Mouse (Mus musculus) C2C12 (cell line): ENCODE results near the gene Gch1. TPM values are rescaled to one million over a fixed set of nuclear protein-coding genes. Genes with fewer than 3 reads are reported as not detected.

Experiments used
- H3K27me3 ChIP-seq: one replicate; pipeline ENCODE4 v1.6.1; 2011; ENCODE audit not compliant: control insufficient read depth, insufficient read depth, insufficient read length
- H3K36me3 ChIP-seq: one replicate; pipeline ENCODE4 v1.6.1; 2011; ENCODE audit not compliant: control insufficient read depth, insufficient read depth
- H3K4me3 ChIP-seq: one replicate; pipeline ENCODE4 v1.5.1; 2011; ENCODE audit warnings: mild to moderate bottlenecking, control low read depth; ENCODE audit not compliant: poor library complexity, insufficient read depth, severe bottlenecking
- H3K79me2 ChIP-seq: one replicate; pipeline ENCODE4 v1.6.1; 2011; ENCODE audit not compliant: control insufficient read depth, insufficient read depth
- H3K79me3 ChIP-seq: one replicate; pipeline ENCODE4 v1.6.1; 2011; ENCODE audit warnings: low read depth, control low read depth
- H3ac ChIP-seq: one replicate; pipeline ENCODE3; 2011; ENCODE audit warnings: low read depth; ENCODE audit not compliant: control insufficient read depth, insufficient read length
- CEBPB ChIP-seq: IDR thresholded peaks from one replicate; pipeline ENCODE4 v1.6.1; 2011; ENCODE audit warnings: low read depth, mild to moderate bottlenecking, control low read depth, moderate library complexity
- CTCF ChIP-seq: IDR thresholded peaks from one replicate; pipeline ENCODE4 v1.5.1; 2011; ENCODE audit not compliant: control insufficient read depth, insufficient read depth, insufficient read length
- FOSL1 ChIP-seq: IDR thresholded peaks from one replicate; pipeline ENCODE4 v1.8.0; 2011; ENCODE audit warnings: mild to moderate bottlenecking, low read length; ENCODE audit not compliant: poor library complexity, insufficient read depth, severe bottlenecking
- MAX ChIP-seq: IDR thresholded peaks from one replicate; pipeline ENCODE4 v1.6.1; 2011; ENCODE audit warnings: mild to moderate bottlenecking, control low read depth
- MYOD1 ChIP-seq: IDR thresholded peaks from one replicate; pipeline ENCODE4 v1.6.1; 2011; ENCODE audit warnings: low read depth; ENCODE audit not compliant: control insufficient read depth, insufficient read length
- MYOG ChIP-seq: IDR thresholded peaks from one replicate; pipeline ENCODE4 v1.6.1; 2011; ENCODE audit not compliant: control insufficient read depth, insufficient read length; ENCODE audit errors: extremely low read depth
- USF1 ChIP-seq: IDR thresholded peaks from one replicate; pipeline ENCODE4 v1.6.1; 2011; ENCODE audit warnings: low read depth, mild to moderate bottlenecking, control low read depth, moderate library complexity
- polyA plus RNA-seq: library from polyadenylated mRNA; unstranded; fragments of >200 nt; fragmentation: generic; extraction: Trizol; gene quantifications from one replicate; pipeline ENCODE4 v1.2.1, GENCODE M21; 2012; ENCODE audit warnings: missing spikeins

Gene Gch1
- polyA plus RNA-seq, 1 experiment, result 9.6 TPM

DNA sequence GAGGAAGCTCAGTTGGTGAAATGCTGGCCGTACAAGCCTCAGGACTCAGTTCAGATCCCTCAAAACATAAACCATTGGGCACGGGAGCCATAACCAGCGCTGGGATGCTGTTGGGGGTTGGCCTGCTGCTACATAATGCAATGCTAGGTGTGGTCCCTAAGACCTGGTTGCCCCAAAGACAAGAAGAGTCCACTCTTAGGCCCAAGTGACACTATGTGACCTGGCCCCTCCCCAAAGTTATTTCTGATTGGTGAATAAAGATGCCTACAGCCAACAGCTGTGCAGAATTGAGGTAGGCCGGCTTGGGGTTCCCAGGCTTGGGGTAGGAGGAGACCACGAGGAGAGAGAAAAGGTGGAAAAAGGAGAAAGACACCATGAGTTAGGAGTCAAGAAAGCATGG is 10.4 kb downstream of the Gch1 start:
- Histone ChIP-seq H3K79me3 (no peaks in the 10 kb centered on the region), H3K79me2 (no peaks in the 10 kb centered on the region), H3K27me3 (no peaks in the 10 kb centered on the region), H3K36me3 (no peaks in the 10 kb centered on the region), H3K4me3 (no peak overlapping the region), H3ac (no peak overlapping the region)
- TF ChIP-seq FOSL1 (no peak), CEBPB (no peak), MYOG (no peak), MAX (no peak), USF1 (no peak), MYOD1 (no peak), CTCF (no peak)

DNA sequence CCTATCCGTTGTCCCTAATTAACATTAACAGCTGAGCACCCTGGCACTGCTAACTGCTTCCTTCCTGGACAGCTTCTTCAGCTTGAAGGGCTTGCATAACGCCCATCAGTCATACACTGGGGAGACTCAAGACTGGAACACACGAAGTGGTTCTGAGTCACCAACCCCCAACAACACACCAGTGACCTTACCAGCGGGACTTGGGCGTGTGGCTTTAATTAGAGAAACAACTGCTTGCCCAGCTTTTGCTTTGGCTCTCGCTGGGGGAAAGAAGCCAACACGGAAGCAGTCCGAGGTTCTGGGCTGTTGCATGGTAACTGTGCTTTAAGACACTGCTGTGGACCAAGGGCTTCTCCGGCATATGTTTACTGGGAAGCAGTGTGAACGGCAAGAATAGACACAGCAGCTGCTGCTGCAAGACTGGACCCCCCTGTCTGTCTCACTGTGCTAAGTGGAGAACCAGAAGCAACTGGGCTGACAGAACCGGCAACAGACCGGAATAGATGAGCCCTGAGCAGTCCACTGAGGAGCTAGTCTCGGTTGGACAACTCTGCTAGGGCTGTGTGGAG is 11.3 kb downstream of the Gch1 start:
- Histone ChIP-seq H3K27me3 (no peaks in the 10 kb centered on the region), H3K79me2 (no peaks in the 10 kb centered on the region), H3K36me3 (no peaks in the 10 kb centered on the region), H3ac (peak overlapping the region; percentile 27), H3K79me3 (no peaks in the 10 kb centered on the region), H3K4me3 (no peak overlapping the region)
- TF ChIP-seq CEBPB, result peak; percentile 74
- no peak for TF ChIP-seq USF1
- peak; percentile 66 for TF ChIP-seq MYOD1
- no peak for TF ChIP-seq MAX
- TF ChIP-seq FOSL1, result peak; percentile 42
- no peak for TF ChIP-seq MYOG
- no peak for TF ChIP-seq CTCF

DNA sequence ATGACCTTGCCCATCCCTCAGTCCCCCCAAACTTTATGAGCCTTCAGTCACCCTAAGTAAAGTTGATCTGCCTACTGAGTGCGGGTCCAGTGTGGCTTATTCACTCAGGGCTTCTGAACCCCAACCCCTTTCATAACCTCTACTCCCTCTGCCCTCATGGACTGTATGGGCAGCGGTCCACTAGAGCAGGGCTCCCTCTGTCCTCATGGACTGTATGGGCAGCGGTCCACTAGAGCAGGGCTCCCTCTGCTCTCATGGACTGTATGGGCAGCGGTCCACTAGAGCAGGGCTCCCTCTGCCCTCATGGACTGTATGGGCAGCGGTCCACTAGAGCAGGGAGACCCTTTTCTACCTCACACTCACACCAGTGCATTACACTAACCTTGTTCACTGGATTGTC is 13.0 kb downstream of the Gch1 start:
- no peaks in the 10 kb centered on the region for H3K79me2 ChIP-seq
- TF ChIP-seq CEBPB (no peak), USF1 (no peak), MYOD1 (no peak), FOSL1 (no peak), CTCF (no peak), MYOG (no peak), MAX (no peak)
- no peaks in the 10 kb centered on the region for H3K36me3 ChIP-seq
- no peaks in the 10 kb centered on the region for H3K27me3 ChIP-seq
- no peaks in the 10 kb centered on the region for H3K79me3 ChIP-seq
- H3ac ChIP-seq, result no peak overlapping the region
- no peak overlapping the region for H3K4me3 ChIP-seq

DNA sequence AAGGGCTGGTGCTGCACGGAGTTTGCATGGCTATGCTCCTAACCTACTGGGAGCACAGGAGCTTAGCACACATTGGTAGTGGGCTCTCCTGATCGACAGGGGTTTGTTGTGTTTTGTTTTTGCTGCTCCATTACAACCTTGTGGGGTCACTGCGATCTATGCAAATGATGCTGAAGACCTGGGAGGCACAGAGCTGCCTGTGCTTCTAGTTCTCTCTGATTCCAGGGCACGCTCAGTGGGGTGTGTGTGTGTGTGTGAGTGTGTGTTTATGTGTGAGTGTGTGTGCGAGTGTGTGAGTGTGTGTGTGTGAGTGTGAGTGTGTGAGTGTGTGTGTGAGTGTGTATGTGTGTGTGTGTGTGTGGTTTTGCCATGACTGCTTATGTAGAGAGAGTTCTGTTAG is 14.1 kb downstream of the Gch1 start:
- no peak for TF ChIP-seq USF1
- Histone ChIP-seq H3K36me3 (no peaks in the 10 kb centered on the region), H3K4me3 (no peak overlapping the region), H3K79me2 (no peaks in the 10 kb centered on the region), H3ac (no peak overlapping the region), H3K79me3 (no peaks in the 10 kb centered on the region), H3K27me3 (no peaks in the 10 kb centered on the region)

DNA sequence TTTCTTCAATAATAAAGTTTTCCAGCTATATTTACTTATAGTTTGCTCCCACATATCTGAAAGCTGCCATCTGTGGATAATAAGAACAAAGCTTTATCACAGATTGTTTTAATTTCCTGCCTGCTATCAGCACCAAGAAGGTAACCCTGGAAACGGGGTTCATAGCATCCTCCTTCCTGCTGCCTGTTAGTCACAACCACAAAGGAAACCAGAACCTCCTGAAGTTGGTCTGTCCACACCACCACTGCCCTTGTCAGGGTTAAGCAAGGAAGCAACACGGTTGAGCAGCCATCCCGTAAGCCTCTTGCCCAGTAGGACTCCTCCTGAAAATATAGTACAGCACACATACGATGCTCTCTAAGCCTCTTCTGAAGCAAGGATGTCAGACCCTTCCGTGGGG is 17.1 kb downstream of the Gch1 start:
- no peaks in the 10 kb centered on the region for H3K79me3 ChIP-seq
- H3K4me3 ChIP-seq, result no peak overlapping the region
- H3K79me2 ChIP-seq, result no peaks in the 10 kb centered on the region
- TF ChIP-seq USF1, result no peak
- no peak for TF ChIP-seq MYOD1
- TF ChIP-seq MYOG, result no peak
- TF ChIP-seq MAX, result no peak
- TF ChIP-seq CTCF, result no peak
- no peak for TF ChIP-seq FOSL1
- TF ChIP-seq CEBPB, result no peak
- H3K36me3 ChIP-seq, result no peaks in the 10 kb centered on the region
- no peaks in the 10 kb centered on the region for H3K27me3 ChIP-seq
- H3ac ChIP-seq, result no peak overlapping the region

DNA sequence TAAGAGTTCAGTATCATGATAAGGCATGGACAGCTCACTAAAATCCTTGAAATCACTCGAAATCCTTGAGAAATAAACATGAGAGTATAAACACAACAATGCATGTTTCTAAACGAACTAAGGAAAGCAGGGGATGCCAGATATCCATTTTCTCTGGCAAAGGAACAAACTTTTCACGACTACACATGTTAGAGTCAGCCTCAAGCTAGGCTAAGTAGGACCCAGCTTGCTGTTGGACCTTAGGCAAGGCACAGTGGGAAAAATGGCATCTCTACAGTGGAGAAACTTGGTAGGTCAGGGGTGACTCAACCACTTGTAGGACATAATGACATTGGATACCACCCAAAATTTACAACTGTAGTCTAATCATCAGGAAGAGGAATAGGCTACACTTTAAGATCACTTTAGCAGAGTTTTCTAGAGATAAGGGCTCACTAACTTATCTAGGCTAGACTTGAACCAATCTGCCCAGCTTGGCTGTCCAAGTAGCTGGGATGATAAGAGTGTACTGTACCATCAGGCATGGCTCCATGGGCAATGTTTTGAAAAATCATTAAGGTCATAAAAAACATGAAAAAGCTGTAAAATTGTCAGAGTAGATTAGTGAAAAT is 18.6 kb downstream of the Gch1 start:
- Histone ChIP-seq H3K36me3 (no peaks in the 10 kb centered on the region), H3K4me3 (no peak overlapping the region), H3K79me3 (no peaks in the 10 kb centered on the region), H3ac (no peak overlapping the region), H3K27me3 (no peaks in the 10 kb centered on the region), H3K79me2 (no peaks in the 10 kb centered on the region)
- TF ChIP-seq CTCF, result no peak
- no peak for TF ChIP-seq MYOG
- no peak for TF ChIP-seq FOSL1
- no peak for TF ChIP-seq MYOD1
- TF ChIP-seq CEBPB, result no peak
- TF ChIP-seq USF1, result no peak
- no peak for TF ChIP-seq MAX
